Mouse (Mus musculus) frontal cortex, postnatal 10 days (tissue): ENCODE measurements around the gene Emp2.

Experiments
- DNase-seq, 2 experiments: peaks; one replicate each; pipeline ENCODE4 v3.0.0; 2022; ENCODE audit warnings: low spot score in 2 of 2, mixed read lengths in 1 of 2

Emp2 gene

DNA sequence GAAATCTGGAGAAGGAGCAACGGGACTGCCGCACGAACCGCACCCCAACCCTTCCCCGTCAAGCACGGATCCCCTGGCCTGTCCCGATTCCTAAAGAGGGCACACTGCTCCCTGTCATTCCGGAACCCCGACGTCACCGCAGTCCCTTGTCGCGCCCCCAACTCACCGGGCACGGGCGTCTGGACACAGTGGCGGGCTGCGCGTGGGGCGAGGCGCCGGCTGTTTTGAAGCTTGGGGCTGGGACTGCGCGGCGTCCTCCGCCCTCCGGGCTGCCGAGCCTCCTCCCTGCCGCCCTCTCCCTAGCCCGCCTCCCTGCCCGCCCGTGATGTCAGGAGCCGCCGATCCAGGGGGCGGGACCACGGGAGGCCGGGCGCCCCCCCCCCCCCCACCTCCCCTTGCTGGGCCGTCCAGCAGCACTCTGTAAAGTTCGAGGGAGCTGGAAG lies at the start of gene Emp2:
Emp2 (minus strand) TSS at position 323 of the 443 bp plus-strand sequence.
- peak in 1 of 2 experiments; percentile 22 for DNase-seq

GRCm38 (mm10) chr16:10363061-10363460 lies 49.3 kb upstream of the Emp2 start:
- DNase-seq, result no peak

GRCm38 (mm10) chr16:10359241-10359640 lies 45.5 kb upstream of the Emp2 start:
- DNase-seq, result no peak

DNA sequence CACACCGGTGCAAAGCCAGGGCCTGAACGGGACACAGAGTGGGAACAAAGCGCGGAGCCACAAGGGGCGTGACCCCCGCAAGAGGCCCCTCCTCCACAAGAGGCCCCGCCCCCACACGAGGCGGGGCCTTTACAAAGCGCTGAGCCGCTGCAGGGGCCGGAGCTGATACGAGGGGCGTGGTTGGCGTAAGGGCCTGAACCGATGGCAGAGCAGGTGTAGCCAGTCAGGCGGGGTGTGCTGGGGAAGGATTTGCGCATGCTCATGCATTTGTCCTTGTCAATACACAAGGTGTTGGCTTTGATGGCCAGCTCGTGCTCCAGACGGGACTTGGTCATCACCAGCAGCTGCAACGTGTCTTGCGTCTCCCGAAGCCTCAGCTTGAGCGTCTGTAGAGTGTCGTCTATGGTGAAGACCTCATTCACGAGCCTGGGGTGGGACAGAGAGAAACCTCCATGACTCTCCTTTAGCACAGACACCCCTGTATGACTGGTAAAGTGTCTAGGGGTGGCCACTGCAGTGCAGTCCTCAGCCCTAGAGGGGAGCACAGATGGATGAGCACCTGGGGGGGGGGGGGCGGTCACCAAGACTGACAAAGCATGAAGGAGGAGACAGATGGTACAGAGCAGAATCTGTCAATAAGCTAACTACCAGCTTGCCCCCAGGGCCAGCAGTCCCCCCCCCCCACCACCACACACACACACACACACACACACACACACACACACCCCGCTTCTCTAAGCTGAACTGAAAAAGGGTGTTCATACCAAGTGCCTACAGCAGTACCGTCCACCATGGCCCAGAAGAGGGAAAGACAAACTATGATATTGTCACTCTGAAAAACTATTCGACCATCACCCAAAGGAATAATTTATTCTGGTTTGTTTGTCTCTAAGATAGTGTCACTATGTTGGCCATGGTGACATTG lies 44.5 kb upstream of the Emp2 start:
- DNase-seq, result no peak

DNA sequence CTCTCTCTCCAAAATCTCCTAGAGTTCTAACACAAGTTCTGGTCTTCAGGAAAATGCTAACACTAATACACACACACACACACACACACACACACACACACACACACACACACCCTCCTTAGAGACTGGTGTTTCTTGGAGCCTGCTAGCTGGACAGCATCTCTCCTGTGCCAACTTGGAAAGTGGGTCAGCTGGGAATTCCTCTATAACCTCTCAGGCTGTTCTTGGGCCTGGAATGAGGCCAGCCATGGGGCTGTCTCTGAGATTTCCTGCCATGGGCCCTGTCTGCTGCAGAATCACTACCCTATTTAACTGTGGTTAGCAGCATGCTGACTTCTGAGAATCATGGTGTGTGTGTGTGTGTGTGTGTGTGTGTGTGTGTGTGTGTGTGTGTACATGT lies 41.2 kb upstream of the Emp2 start:
- DNase-seq, result peak; percentile 54 to 63

DNA sequence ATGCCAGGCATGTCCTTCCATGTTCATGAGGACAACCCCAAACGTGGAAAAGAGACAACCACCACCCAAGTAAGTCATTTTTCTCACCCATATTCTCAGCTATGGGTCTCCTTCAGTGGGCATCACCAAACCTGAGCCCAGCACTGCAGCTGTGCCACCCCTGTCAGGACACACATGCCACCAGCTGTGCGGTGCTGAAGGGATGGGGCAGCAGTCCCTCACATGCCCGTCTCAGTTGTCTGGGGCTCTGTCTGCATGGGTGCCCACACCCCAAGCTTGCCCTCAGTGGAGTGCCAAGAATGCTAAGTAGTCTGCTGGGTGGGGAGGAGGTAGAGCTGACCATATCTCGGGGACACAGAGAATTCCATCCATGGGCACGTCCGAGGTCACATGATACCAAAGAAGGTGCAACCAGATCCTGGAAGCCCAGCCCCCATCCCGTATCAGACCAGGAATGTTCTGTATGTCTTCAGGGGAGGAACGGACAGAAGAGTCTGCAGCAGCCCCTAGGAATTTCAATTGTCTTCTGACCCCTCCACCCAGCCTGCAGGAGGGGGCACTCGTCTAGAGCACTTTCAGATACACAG lies 37.4 kb upstream of the Emp2 start:
- DNase-seq, result no peak

- no peak for DNase-seq
These were observed 36.1 kb upstream of the Emp2 start for GRCm38 (mm10) chr16:10349876-10350275.

GRCm38 (mm10) chr16:10349436-10349835 lies 35.7 kb upstream of the Emp2 start:
- no peak for DNase-seq

DNA sequence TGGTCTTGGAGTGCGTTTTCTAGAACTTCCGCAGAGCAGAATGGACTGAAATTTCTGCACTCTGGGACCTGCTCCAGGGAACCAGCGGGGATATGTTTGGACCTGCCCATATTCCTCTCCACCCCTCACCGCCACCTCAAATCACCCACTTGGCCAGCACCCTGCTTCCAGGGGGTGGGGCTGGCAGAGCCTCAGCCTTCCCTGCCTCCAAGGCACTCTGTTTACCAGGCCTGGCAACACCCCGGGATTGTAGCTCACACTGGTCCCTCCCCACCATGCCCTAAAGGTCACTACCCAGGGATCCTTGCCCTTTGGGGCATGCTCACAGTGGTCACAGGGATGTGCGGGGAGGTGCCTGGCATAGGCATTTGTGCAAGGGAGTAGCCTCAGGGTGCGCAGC lies 33.8 kb upstream of the Emp2 start:
- DNase-seq, result no peak

DNA sequence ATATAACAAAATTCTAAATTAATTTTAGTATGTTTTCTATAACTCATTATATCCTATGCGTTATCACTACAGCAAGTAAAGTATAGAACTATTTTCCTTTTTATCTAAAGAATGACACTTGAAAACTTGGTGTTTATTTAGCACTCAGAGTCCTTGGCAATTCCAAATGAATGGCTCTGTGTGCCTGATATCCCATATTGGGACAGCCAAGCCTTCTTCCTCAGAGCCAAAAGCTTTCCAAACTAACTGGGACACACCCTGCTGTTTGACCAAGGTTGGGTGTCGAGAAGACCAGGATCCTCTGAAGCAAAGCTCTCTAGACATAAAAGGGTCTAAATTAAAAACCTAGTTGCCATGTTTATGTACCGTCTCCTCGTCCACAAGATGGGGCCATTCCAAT lies 27.3 kb upstream of the Emp2 start:
- no peak for DNase-seq

DNA sequence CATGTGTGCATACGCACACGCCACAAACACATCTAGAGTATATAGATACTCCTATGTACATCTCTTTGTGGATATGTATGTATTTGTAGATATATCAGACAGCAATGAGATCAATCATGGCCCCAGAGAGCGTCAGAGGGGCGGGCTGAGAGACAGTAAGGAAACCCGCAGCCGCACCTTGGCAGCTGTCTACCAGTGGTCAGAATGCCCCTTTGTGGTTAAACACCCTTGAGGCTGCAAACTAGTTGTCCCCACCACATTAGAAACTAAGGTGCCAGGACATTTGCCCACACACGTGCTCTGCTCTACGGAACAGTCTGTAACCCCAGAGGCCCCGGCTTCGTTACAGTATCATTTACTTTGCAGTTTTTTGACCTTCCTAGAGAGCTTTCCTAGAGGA lies 26.2 kb upstream of the Emp2 start:
- DNase-seq, result no peak

DNA sequence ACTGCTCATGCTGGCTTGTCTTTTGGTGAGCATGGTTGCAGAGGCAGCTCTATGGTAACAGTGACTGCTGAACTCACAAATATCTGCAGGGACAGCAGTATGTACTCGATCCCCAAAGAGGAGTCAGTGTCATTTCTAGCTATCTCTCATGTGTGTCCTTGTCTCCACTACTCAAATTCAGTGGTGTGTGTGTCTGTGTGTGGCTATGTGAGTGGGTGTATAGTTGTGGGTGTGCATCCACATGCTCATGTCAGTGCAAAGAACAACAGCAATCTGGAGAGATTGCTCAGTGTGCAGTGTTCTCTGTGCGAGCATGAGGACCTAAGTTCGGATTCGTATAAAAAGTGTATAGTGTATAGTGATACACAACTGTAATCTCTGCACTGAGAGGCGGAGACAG lies 24.8 kb upstream of the Emp2 start:
- DNase-seq, result no peak

DNA sequence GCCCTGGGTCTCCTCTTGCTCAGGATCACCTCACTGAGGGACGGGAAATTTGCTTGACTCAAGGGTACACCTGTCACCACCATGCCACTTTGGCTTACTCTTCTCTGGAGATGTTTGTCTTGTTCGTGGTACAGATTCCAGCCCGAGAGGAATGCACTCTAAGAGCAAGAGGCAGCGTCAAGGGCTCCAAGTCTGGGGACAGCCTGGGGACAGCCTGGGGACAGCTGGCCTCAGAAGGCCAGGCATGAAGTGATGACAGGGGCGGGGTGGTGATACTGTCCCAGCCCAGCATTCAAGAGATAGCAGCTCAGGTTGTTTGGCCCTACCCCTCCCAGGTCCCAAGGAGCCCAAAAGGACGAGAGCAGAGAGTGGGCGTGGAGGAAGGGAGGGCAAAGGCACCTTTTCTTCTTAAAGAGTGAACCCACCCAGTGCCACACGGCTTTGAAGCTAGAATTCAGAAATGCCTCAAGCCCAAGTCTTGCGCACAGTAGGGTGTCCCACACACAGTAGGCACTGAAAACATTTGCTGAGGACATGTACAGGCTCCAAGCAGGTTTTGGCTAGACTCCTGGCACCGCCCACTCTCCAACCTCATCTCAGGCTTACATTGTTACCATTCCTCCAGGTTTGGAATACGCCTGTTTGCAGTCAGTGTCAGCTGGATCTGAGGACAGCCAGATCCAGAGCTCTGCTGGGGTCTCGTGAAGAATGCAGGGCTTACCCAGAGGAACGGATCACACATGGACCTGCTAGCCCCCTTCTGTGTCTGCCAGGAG lies 23.8 kb upstream of the Emp2 start:
- no peak for DNase-seq

- DNase-seq, result no peak
These were observed 23.0 kb upstream of the Emp2 start for GRCm38 (mm10) chr16:10336454-10337421.

GRCm38 (mm10) chr16:10335953-10336352 lies 22.2 kb upstream of the Emp2 start:
- DNase-seq, result no peak

- DNase-seq, result no peak
These were observed 19.0 kb upstream of the Emp2 start for GRCm38 (mm10) chr16:10332732-10333131.

DNA sequence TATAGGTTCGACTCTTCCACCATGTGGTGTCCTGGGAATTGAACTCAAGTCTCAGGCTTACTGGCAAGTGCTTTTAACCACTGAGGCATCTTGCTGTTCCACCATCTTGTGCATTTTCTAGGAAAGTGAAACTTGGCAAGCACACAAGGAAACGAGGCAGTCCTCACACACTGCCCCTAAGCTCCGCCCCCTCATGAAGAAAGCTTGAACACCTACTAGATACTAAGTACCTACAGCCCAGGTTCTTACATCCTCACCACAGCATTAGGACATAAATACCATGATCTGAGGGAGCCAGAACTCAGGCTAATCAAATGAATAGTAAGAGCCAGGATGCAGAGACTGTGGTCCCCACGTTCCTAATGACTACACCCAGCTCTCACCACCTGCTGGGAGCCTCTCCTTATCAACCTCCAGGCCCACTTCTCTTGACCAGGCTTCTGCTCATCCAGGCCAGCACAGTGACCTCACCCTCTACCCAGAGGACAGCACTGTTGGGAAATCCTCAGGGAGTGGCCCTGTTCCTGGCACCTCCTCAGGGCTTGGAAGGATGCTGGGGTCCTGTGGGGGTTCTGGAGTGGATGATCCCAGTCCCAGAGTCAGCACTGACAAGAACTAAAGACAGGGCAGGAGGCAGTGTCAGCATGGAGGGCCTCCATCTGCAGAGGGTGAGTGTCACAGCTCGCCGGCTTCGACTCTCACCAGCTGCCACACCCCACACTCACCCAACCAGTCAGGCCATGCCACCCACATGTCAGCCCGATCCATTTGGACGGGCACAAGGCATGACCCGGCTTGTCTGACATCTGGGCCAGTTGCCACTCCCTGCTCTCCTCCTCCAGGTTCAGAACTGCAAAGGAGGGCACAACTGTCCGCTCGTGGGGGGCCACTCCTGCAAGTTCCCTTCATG lies 17.1 kb upstream of the Emp2 start:
- no peak for DNase-seq

GRCm38 (mm10) chr16:10327563-10328333 lies 14.0 kb upstream of the Emp2 start:
- no peak for DNase-seq

GRCm38 (mm10) chr16:10319914-10320569 lies 6.3 kb upstream of the Emp2 start:
- no peak for DNase-seq
